Mouse (Mus musculus) heart, postnatal 0 days (tissue): Measurements from ENCODE around the gene Srebf1.

Experiments
- CTCF ChIP-seq: IDR thresholded peaks from 2 replicates; pipeline ENCODE4 v1.5.1; 2016; ENCODE audit warnings: antibody characterized with exemption, control low read depth, low read depth
- EP300 ChIP-seq: IDR thresholded peaks from 2 replicates; pipeline ENCODE4 v1.6.1; 2016; ENCODE audit warnings: antibody characterized with exemption, low read depth

- no peak for TF ChIP-seq CTCF
- TF ChIP-seq EP300: no peak
These were observed 23.7 kb upstream of the Srebf1 start for GRCm38 (mm10) chr11:60246077-60246476.
